Mouse (Mus musculus): ENCODE data around the gene Cfap299.

Gene Cfap299

GRCm38 (mm10) chr5:98376799-98377090, 47.6 kb downstream of the Cfap299 start:
- no peak for DNase-seq (ENCODE audit: low spot score in 2 of 2)

DNA sequence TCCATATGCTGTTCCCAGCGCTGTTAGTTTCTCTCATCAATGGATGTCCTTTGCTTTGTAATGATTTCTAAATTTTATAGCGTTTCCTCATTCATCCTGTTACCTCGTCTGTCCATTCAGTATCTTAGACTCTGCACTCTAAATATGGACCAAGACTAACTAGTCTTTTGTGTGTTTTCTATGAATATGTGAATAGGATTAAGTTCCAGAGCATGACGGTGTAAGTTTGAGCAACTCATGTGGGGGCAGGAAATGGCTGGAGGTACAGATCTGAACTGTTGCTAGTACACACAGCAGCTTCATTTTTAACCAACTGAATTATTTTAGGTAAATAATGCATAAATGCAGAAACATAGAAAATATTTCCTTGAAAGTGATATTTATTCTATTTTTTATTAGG, 51.3 kb downstream of the Cfap299 start:
- no peak for DNase-seq (ENCODE audit: low spot score in 2 of 2)

DNA sequence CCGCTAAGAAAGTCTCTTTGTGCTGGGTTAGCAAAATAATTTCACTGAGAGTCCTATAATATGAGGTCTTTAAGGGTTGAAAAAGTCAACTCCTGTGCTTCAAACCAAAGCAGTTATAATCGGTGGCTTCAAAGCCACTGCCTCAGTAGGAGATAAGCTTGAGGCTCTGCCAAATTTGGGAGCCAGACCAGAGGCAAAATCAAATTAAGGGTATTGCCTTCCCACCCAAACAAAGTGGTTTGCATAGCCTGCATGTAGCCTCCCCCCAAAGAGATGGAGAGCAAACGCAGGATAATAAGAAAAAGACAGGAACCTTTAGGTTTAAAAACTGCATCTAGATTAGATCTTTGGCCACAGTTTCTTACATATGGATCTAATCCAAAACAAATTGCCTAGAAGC, 58.0 kb downstream of the Cfap299 start:
- no peak for DNase-seq (ENCODE audit: low spot score in 2 of 2)

DNA sequence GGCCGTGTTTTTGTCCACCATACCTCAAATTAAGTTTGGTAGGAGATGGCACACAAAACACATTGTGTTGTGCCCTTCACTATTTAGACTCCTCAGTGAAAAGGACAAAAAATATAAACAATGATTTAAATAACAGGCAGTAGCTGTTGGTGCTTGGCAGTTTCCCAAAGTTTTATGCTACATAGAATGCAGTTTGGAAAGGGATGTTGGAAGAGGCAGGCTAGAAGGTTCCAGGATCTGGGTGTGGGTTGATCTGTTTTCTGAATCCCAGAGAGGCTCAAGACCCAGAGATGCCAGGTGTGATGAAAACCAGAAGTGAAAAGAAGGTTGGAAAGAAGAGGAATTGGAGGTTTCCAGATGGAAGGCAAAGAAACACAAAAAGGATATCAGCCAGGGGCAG, 73.1 kb downstream of the Cfap299 start:
- DNase-seq (ENCODE audit: low spot score in 2 of 2), result no peak

DNA sequence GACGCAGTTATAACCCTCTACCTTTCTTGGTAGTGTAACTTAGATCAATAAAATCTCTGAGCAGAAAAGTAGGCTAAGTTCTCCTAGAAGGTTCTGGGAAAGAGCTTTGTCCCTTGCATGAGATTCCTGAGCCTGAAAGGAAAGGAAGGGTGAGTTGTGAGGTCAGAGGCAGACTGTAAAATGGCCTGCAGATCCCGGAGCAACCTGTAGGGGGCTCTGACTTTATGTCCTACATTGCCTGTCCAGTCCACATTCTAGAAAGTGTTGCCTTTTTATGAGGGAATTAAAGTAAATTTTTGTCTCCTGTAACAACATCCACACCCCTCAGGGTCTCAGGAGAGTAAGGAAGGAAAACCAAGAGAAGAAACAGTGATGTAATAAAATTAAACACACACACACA, 81.0 kb downstream of the Cfap299 start:
- no peak for DNase-seq (ENCODE audit: low spot score in 2 of 2)

GRCm38 (mm10) chr5:98416385-98417145, 87.5 kb downstream of the Cfap299 start:
- DNase-seq (ENCODE audit: low spot score in 2 of 2), result no peak

GRCm38 (mm10) chr5:98424965-98425364, 95.9 kb downstream of the Cfap299 start:
- no peak for DNase-seq (ENCODE audit: low spot score in 2 of 2)

DNA sequence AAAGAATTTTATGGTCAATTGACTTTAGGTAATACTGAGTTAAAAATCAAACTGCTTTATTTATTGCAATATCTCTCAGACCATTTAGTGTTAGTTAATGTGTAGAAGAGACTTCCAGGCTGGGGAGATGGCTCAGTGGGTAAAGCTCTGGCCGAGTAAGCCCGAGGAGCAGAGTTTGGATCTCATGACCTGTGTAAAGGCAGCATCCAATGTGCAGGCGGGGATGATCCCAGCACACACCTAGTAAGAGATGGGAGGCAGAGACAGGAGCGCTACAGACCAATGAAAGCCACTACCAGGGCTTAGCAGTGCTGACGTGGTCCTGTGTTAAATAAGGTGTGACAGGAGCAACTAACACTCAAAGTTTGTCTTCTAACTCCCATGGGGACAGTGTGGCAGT, 97.0 kb downstream of the Cfap299 start:
- DNase-seq (ENCODE audit: low spot score in 2 of 2), result no peak

- DNase-seq (ENCODE audit: low spot score in 2 of 2), result no peak
Measured at GRCm38 (mm10) chr5:98430060-98430459, 101.0 kb downstream of the Cfap299 start.

DNA sequence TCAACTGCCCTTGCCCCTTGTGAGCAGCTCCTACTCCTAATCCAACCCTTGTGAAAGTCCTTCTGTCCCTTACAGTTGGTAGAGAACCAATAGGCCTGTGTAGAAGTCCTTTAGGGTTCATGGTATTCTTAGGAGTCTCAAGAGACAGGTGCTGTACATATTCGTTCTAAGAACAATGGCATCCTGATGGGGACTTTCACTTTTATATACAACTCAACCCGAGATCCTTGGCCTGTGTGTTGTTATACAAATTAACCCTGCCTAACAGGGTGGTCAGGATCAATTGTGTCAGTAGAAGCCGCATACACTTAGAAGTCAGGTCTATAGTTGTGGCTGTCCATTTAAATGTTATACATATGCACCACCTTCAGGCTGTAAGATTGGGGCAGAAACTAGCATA, 109.6 kb downstream of the Cfap299 start:
- no peak for DNase-seq (ENCODE audit: low spot score in 2 of 2)

DNA sequence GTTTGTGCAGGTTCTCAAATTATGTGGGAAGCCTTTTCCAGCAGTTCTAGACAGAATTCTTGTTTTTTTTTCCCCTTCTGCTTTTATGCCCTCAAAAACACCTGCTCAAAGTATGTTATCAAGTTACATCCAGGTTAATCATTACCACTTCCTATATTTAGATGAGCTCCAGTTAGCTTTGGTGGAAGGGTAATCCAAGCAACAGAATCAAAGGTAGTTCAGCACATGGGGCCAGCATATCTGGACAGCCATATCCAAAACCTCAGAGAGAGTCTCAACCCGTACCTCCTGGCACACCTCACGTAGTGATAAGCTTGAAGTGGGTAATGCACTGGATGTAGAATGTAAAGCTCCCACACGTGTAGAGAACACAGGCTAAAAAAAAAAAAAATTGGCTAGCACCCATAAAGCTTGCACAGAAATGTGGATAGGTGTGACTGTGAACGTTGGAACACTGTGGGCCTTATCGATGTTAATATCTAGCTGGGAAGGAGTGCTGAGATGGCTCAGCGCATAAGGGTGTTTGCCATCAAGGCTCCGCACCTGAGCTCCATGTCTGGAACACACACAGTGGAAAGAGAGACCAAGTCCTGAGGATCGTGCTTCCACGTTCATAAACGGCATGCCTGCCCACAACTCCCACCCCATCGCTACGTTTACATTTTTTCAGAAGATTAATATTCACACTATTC, 117.8 kb downstream of the Cfap299 start:
- no peak for DNase-seq (ENCODE audit: low spot score in 2 of 2)

- no peak for DNase-seq (ENCODE audit: low spot score in 2 of 2)
Measured at GRCm38 (mm10) chr5:98449873-98450272, 120.8 kb downstream of the Cfap299 start.

GRCm38 (mm10) chr5:98466882-98467535, 137.9 kb downstream of the Cfap299 start:
- no peak for DNase-seq (ENCODE audit: low spot score in 2 of 2)

GRCm38 (mm10) chr5:98470052-98470451, 140.9 kb downstream of the Cfap299 start:
- DNase-seq (ENCODE audit: low spot score in 2 of 2), result no peak

DNA sequence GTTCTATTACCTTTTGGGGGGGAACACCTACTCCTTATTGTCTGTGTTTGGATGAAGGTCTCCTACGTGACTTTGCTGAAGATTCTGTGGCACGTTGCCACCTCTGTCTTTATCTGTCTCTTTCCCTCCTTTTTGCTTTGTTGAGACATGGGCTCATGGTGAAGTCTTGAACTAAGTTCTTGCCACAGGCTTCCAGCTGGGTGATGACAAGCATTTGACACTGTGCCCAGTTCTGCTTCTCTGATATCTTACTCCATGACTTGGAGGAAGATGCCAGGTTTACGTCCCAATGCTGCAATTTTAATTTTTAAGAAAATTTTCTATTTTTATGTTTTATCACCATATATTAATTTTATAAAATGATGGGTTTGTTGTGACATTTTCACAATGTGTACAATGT, 147.4 kb downstream of the Cfap299 start:
- no peak for DNase-seq (ENCODE audit: low spot score in 2 of 2)

DNA sequence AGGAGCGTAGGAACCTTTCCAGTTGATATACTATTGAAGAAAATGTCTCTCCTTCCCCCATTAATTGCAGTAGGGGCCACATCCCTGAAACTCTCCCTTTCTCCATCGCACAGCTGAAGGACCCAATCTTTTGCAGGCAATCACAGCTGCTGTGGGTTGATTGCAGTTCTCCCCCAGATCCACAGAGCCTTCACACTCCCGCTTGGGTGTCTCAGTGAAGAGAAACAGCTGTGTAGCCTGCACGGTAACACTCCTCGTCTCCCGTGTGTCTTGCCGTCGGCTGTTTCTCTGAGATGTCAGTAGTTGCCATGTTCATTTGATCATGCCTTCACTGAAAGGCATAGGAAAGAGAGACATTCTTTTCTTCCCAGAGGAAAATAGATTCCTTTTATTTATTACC, 148.2 kb downstream of the Cfap299 start:
- DNase-seq (ENCODE audit: low spot score in 2 of 2), result no peak

DNA sequence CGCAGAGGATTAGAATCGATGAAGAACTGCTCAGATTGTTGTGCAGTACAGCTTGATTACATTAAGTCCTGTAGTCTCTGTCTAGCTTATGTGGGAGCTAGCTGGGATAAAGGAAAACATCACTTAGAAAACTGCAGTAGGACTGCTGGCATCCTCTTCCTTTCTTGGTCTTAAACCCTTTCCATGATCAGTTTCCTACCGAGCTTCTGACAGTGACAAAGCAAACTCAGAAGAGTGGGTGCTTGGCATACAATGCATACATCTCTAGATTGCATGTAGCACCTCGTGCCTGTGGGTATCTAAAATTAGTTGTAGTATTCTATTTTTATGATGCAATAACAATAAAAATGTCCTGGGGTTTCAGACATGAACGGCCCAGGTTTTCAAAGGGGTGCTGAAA, 154.4 kb downstream of the Cfap299 start:
- DNase-seq (ENCODE audit: low spot score in 2 of 2), result no peak

DNA sequence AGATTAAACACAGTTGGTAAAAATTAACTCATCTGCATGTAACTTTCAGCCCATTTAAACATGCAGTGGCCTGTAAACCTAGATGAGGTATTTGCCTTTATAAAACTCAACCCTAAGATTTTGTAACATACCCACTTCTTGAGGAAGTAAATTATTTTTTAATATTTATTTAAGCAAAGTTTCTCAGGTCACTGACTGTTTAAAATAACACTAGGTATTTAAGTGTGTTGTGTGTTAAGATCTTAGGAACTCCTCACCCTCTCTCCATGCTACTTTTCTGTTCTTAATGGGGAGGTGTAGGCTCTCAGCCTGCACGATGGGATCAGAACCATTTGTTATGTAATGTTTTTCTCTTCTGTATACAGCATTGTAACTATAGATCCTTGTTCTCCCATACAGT, 156.1 kb downstream of the Cfap299 start:
- DNase-seq (ENCODE audit: low spot score in 2 of 2), result no peak

DNA sequence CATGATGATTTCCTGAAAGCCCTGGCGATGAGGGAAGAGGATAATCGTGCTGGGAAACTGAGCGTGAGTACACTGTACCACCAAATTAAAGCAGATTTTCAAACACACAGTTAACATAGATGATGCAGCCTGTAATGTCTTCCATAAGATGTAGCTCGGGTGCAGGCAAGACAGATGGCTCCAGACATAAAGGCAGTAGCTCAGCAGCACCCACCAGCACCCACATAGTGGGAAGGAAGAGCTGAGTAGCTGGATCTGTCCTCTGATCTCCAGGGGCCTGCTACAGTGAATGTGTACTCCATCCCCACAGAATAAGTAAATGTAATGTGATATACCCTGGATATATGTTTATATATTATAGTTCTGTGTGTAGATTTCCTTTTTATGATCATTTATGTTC, 169.2 kb downstream of the Cfap299 start:
- no peak for DNase-seq (ENCODE audit: low spot score in 2 of 2)

GRCm38 (mm10) chr5:98516214-98516613, 187.1 kb downstream of the Cfap299 start:
- DNase-seq (ENCODE audit: low spot score in 2 of 2), result no peak

GRCm38 (mm10) chr5:98520118-98520517, 191.0 kb downstream of the Cfap299 start:
- DNase-seq (ENCODE audit: low spot score in 2 of 2), result no peak

GRCm38 (mm10) chr5:98522270-98522977, 193.3 kb downstream of the Cfap299 start:
- DNase-seq (ENCODE audit: low spot score in 2 of 2), result no peak

DNA sequence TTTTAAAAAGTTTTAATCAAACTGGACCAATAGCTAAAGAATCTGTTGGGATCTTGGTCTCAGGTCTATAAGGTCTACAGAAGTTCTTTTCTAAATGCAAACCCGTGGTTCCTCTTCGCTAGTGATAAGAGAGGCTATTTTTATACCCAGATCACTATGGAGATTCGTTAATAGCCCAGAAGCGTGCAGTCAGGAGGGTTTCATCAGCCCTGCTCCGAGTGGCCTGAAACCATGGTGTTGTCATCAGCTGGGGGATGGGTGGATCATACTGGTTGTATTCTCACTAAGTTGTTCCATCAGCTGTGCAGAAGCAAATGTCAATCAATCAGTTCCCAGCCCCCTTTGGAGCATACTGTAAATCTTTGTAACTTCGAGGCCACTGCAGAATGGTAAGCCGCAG, 193.9 kb downstream of the Cfap299 start:
- DNase-seq (ENCODE audit: low spot score in 2 of 2), result no peak

Data from spleen, postnatal 4 days (tissue).